Mouse (Mus musculus) limb, embryonic 12.5 days (tissue): ENCODE measurements at regions not wholly inside any gene's neighbourhood (a gene's known extent, or its start where the extent isn't known, plus 50 kb on each side); places are given as distances from the start of the nearest gene placed in this dataset.

Experiments
- ATAC-seq: fragments of 200-750 bp; cut with Nextera tagmentation; 2 replicates; pipeline ENCODE4 v1.8.0; 2017; ENCODE audit warnings: low read depth, moderate TSS enrichment; ENCODE audit not compliant: insufficient number of reproducible peaks, insufficient read depth, low FRiP score, low TSS enrichment
- H3K27ac ChIP-seq: fragments of 300-500 bp; sonication (generic); 2 replicates; pipeline ENCODE4 v1.5.1; 2016; ENCODE audit warnings: mild to moderate bottlenecking, moderate library complexity
- H3K27me3 ChIP-seq: fragments of 300-500 bp; sonication (generic); 2 replicates; pipeline ENCODE4 v1.6.1; 2016; ENCODE audit warnings: mild to moderate bottlenecking, moderate library complexity
- H3K36me3 ChIP-seq: fragments of 300-500 bp; sonication (generic); 2 replicates; pipeline ENCODE4 v1.6.1; 2016; ENCODE audit warnings: mild to moderate bottlenecking, moderate library complexity
- H3K4me1 ChIP-seq: fragments of 300-500 bp; sonication (generic); replicated peaks from 2 replicates; pipeline ENCODE4 v1.6.1; 2016
- H3K4me2 ChIP-seq: fragments of 300-500 bp; sonication (generic); 2 replicates; pipeline ENCODE4 v1.6.1; 2016; ENCODE audit warnings: mild to moderate bottlenecking, moderate library complexity
- H3K4me3 ChIP-seq: fragments of 300-500 bp; sonication (generic); replicated peaks from 2 replicates; pipeline ENCODE4 v1.5.1; 2016; ENCODE audit warnings: mild to moderate bottlenecking
- H3K9ac ChIP-seq: fragments of 300-500 bp; sonication (generic); replicated peaks from 2 replicates; pipeline ENCODE4 v1.6.1; 2016; ENCODE audit warnings: mild to moderate bottlenecking, moderate library complexity
- H3K9me3 ChIP-seq: fragments of 300-500 bp; sonication (generic); 2 replicates; pipeline ENCODE4 v1.6.1; 2016; ENCODE audit warnings: mild to moderate bottlenecking, moderate library complexity
- WGBS: fragments of 180-500 bp; shearing (Covaris S2); methylation state at CpG from one replicate; pipeline ENCODE4 v1.1.7; 2016; 5-methylcytosine and 5-hydroxymethylcytosine counted together

- no peaks in the 10 kb centered on the region for H3K36me3 ChIP-seq
- ATAC-seq, result no peak
- H3K27ac ChIP-seq, result no peak overlapping the region
- H3K4me1 ChIP-seq, result no peaks in the 10 kb centered on the region
- H3K9me3 ChIP-seq, result no peaks in the 10 kb centered on the region
- H3K4me2 ChIP-seq, result no peak overlapping the region
- WGBS, result 91% methylated on average over 2 of the region's 2 CpGs
- H3K4me3 ChIP-seq, result no peak overlapping the region
- no peak overlapping the region for H3K9ac ChIP-seq
- no peaks in the 10 kb centered on the region for H3K27me3 ChIP-seq
Measured at GRCm38 (mm10) chr11:65638211-65638610, 149.9 kb downstream of the Map2k4 start.

GRCm38 (mm10) chr11:65637206-65637605, 150.9 kb downstream of the Map2k4 start:
- Histone ChIP-seq H3K27me3 (no peaks in the 10 kb centered on the region), H3K4me2 (no peak overlapping the region), H3K9ac (no peak overlapping the region), H3K36me3 (no peaks in the 10 kb centered on the region), H3K27ac (no peak overlapping the region), H3K4me3 (no peak overlapping the region), H3K4me1 (no peaks in the 10 kb centered on the region), H3K9me3 (no peaks in the 10 kb centered on the region)
- no peak for ATAC-seq
- WGBS, result 78% methylated on average over 3 of the region's 3 CpGs

GRCm38 (mm10) chr11:65635307-65635706, 152.8 kb downstream of the Map2k4 start:
- H3K27ac ChIP-seq, result no peak overlapping the region
- WGBS, result 89% methylated on average over 4 of the region's 4 CpGs
- no peak overlapping the region for H3K9ac ChIP-seq
- H3K4me3 ChIP-seq, result no peak overlapping the region
- ATAC-seq, result no peak
- H3K27me3 ChIP-seq, result no peaks in the 10 kb centered on the region
- no peak overlapping the region for H3K4me2 ChIP-seq
- no peaks in the 10 kb centered on the region for H3K4me1 ChIP-seq
- H3K9me3 ChIP-seq, result no peaks in the 10 kb centered on the region
- H3K36me3 ChIP-seq, result no peaks in the 10 kb centered on the region

GRCm38 (mm10) chr11:65631164-65631563, 156.9 kb downstream of the Map2k4 start:
- H3K4me3 ChIP-seq, result no peak overlapping the region
- no peak for ATAC-seq
- no peak overlapping the region for H3K4me2 ChIP-seq
- 74% methylated on average over 3 of the region's 3 CpGs for WGBS
- H3K9ac ChIP-seq, result no peak overlapping the region
- no peaks in the 10 kb centered on the region for H3K27me3 ChIP-seq
- H3K36me3 ChIP-seq, result no peaks in the 10 kb centered on the region
- no peak overlapping the region for H3K27ac ChIP-seq
- no peaks in the 10 kb centered on the region for H3K4me1 ChIP-seq
- H3K9me3 ChIP-seq, result no peaks in the 10 kb centered on the region

GRCm38 (mm10) chr11:65630436-65630835, 157.7 kb downstream of the Map2k4 start:
- H3K4me1 ChIP-seq, result no peaks in the 10 kb centered on the region
- no peak for ATAC-seq
- no peak overlapping the region for H3K4me2 ChIP-seq
- 97% methylated on average over 1 of the region's 1 CpGs for WGBS
- no peaks in the 10 kb centered on the region for H3K36me3 ChIP-seq
- H3K9me3 ChIP-seq, result no peaks in the 10 kb centered on the region
- no peak overlapping the region for H3K9ac ChIP-seq
- H3K4me3 ChIP-seq, result no peak overlapping the region
- no peaks in the 10 kb centered on the region for H3K27me3 ChIP-seq
- no peak overlapping the region for H3K27ac ChIP-seq

- no peak for ATAC-seq
- Histone ChIP-seq H3K36me3 (no peaks in the 10 kb centered on the region), H3K4me1 (no peaks in the 10 kb centered on the region), H3K4me2 (no peak overlapping the region), H3K27me3 (no peaks in the 10 kb centered on the region), H3K9me3 (no peaks in the 10 kb centered on the region), H3K4me3 (no peak overlapping the region), H3K9ac (no peak overlapping the region), H3K27ac (no peak overlapping the region)
- WGBS, result 90% methylated on average over 5 of the region's 5 CpGs
Measured at GRCm38 (mm10) chr11:65629320-65629719, 158.8 kb downstream of the Map2k4 start.

- no peak for ATAC-seq
- 87% methylated on average over 4 of the region's 4 CpGs for WGBS
- H3K4me1 ChIP-seq, result no peaks in the 10 kb centered on the region
Measured at GRCm38 (mm10) chr11:65618976-65619375, 169.1 kb downstream of the Map2k4 start.

GRCm38 (mm10) chr11:65610536-65610935, 177.6 kb downstream of the Map2k4 start:
- H3K9ac ChIP-seq, result no peak overlapping the region
- no peaks in the 10 kb centered on the region for H3K9me3 ChIP-seq
- WGBS, result 91% methylated on average over 3 of the region's 3 CpGs
- H3K27me3 ChIP-seq, result no peaks in the 10 kb centered on the region
- H3K4me2 ChIP-seq, result no peak overlapping the region
- H3K36me3 ChIP-seq, result no peaks in the 10 kb centered on the region
- no peaks in the 10 kb centered on the region for H3K4me1 ChIP-seq
- no peak overlapping the region for H3K4me3 ChIP-seq
- no peak for ATAC-seq
- no peak overlapping the region for H3K27ac ChIP-seq

More at GRCm38 (mm10) chr11:65618976-65619375, 169.1 kb downstream of the Map2k4 start:
- H3K9me3 ChIP-seq, result no peaks in the 10 kb centered on the region
- H3K27ac ChIP-seq, result no peak overlapping the region
- no peak overlapping the region for H3K4me2 ChIP-seq
- no peak overlapping the region for H3K9ac ChIP-seq
- no peaks in the 10 kb centered on the region for H3K36me3 ChIP-seq
- H3K4me3 ChIP-seq, result no peak overlapping the region
- H3K27me3 ChIP-seq, result no peaks in the 10 kb centered on the region

GRCm38 (mm10) chr11:65609056-65609455, 179.0 kb downstream of the Map2k4 start:
- Histone ChIP-seq H3K27ac (no peak overlapping the region), H3K27me3 (no peaks in the 10 kb centered on the region), H3K4me1 (no peaks in the 10 kb centered on the region), H3K4me3 (no peak overlapping the region), H3K4me2 (no peak overlapping the region), H3K36me3 (no peaks in the 10 kb centered on the region), H3K9me3 (no peaks in the 10 kb centered on the region), H3K9ac (no peak overlapping the region)
- ATAC-seq, result no peak
- WGBS, result 72% methylated on average over 4 of the region's 4 CpGs

- Histone ChIP-seq H3K4me2 (no peak overlapping the region), H3K36me3 (no peaks in the 10 kb centered on the region), H3K4me3 (no peak overlapping the region), H3K9ac (no peak overlapping the region), H3K27me3 (no peaks in the 10 kb centered on the region), H3K4me1 (no peaks in the 10 kb centered on the region; the same call in 1 of the 2 replicates), H3K27ac (no peak overlapping the region), H3K9me3 (no peaks in the 10 kb centered on the region)
- WGBS, result 15% methylated on average over 2 of the region's 2 CpGs
- ATAC-seq, result no peak
Measured at GRCm38 (mm10) chr11:65597298-65598076, 190.6 kb downstream of the Map2k4 start.

- Histone ChIP-seq H3K27ac (no peak overlapping the region), H3K4me1 (no peaks in the 10 kb centered on the region), H3K9ac (no peak overlapping the region), H3K4me3 (no peak overlapping the region), H3K36me3 (no peaks in the 10 kb centered on the region), H3K27me3 (no peaks in the 10 kb centered on the region), H3K9me3 (no peaks in the 10 kb centered on the region), H3K4me2 (no peak overlapping the region)
- WGBS, result 75% methylated on average over 3 of the region's 3 CpGs
- ATAC-seq, result no peak
Measured at GRCm38 (mm10) chr11:65588491-65588890, 199.6 kb downstream of the Map2k4 start.

GRCm38 (mm10) chr11:65567831-65568230, 220.3 kb downstream of the Map2k4 start:
- WGBS, result 91% methylated on average over 9 of the region's 9 CpGs
- ATAC-seq, result no peak
- Histone ChIP-seq H3K9ac (no peak overlapping the region), H3K4me3 (no peak overlapping the region), H3K27me3 (no peaks in the 10 kb centered on the region), H3K36me3 (no peaks in the 10 kb centered on the region), H3K9me3 (0 out of 2 replicates have a peak, but pooled peaks cover 3% of the 10 kb centered on the region), H3K27ac (no peak overlapping the region), H3K4me1 (0 out of 2 replicates have a peak, but pooled peaks cover 4% of the 10 kb centered on the region), H3K4me2 (no peak overlapping the region)
